Mouse (Mus musculus): ENCODE results near the gene Helz. TPM values are rescaled to one million over a fixed set of nuclear protein-coding genes. Genes with fewer than 3 reads are reported as not detected.
A peak's percentile ranks its signal among the peaks of the same experiment; 100 is the strongest.
"Not testable (repeated sequence)": the region's sequence is repeated elsewhere in the genome, so short reads cannot be mapped to it uniquely, and the experiment has no call there.

Helz gene
- polyA plus RNA-seq, 1 experiment: not detected

GRCm38 (mm10) chr11:107540339-107540738, 7.4 kb upstream of the Helz start:
- H3K4me3 ChIP-seq (ENCODE audit: insufficient read depth, low read depth, low read length): no peak overlapping the region
- H3K4me1 ChIP-seq (ENCODE audit: control insufficient read depth, insufficient read depth, low read length): no peaks in the 10 kb centered on the region
- no peak overlapping the region for H3K27ac ChIP-seq (ENCODE audit: insufficient read depth, low read depth, low read length)
- TF ChIP-seq POLR2A (IDR thresholded peaks at IDR 0.05; ENCODE audit: insufficient read depth, low read depth, low read length) (no peak), CTCF (IDR thresholded peaks at IDR 0.05; ENCODE audit: insufficient read depth, low read depth, low read length) (no peak)
- WGBS: 60% methylated on average over 1 of the region's 1 CpGs

GRCm38 (mm10) chr11:107545747-107546476, 1.8 kb upstream of the Helz start:
- H3K27ac ChIP-seq (ENCODE audit: insufficient read depth, low read depth, low read length): no peak overlapping the region
- no peak overlapping the region for H3K4me3 ChIP-seq (ENCODE audit: insufficient read depth, low read depth, low read length)
- WGBS: 36% methylated on average over 13 of the region's 13 CpGs
- TF ChIP-seq POLR2A (IDR thresholded peaks at IDR 0.05; ENCODE audit: insufficient read depth, low read depth, low read length) (no peak), CTCF (IDR thresholded peaks at IDR 0.05; ENCODE audit: insufficient read depth, low read depth, low read length) (no peak)
- H3K4me1 ChIP-seq (ENCODE audit: control insufficient read depth, insufficient read depth, low read length): peaks cover 9% of the 10 kb centered on the region

GRCm38 (mm10) chr11:107546667-107547301, 946 bp upstream of the Helz start:
- peaks cover 9% of the 10 kb centered on the region for H3K4me1 ChIP-seq (ENCODE audit: control insufficient read depth, insufficient read depth, low read length)
- WGBS: under 1% methylated on average over 37 of the region's 37 CpGs
- TF ChIP-seq POLR2A (IDR thresholded peaks at IDR 0.05; ENCODE audit: insufficient read depth, low read depth, low read length) (no peak), CTCF (IDR thresholded peaks at IDR 0.05; ENCODE audit: insufficient read depth, low read depth, low read length) (no peak)

GRCm38 (mm10) chr11:107548204-107548975, 660 bp downstream of the Helz start:
- WGBS: 5% methylated on average over 39 of the region's 39 CpGs
- TF ChIP-seq CTCF (IDR thresholded peaks at IDR 0.05; ENCODE audit: insufficient read depth, low read depth, low read length) (no peak), POLR2A (IDR thresholded peaks at IDR 0.05; ENCODE audit: insufficient read depth, low read depth, low read length) (no peak)
- Histone ChIP-seq H3K4me3 (ENCODE audit: insufficient read depth, low read depth, low read length) (peak overlapping the region; percentile 82), H3K4me1 (ENCODE audit: control insufficient read depth, insufficient read depth, low read length) (peaks cover 9% of the 10 kb centered on the region), H3K27ac (ENCODE audit: insufficient read depth, low read depth, low read length) (no peak overlapping the region)

More at GRCm38 (mm10) chr11:107546667-107547301, 946 bp upstream of the Helz start:
- H3K27ac ChIP-seq (ENCODE audit: insufficient read depth, low read depth, low read length): no peak overlapping the region
- H3K4me3 ChIP-seq (ENCODE audit: insufficient read depth, low read depth, low read length): peak overlapping the region; percentile 82

- H3K4me3 ChIP-seq (ENCODE audit: insufficient read depth, low read depth, low read length): no peak overlapping the region
- 96% methylated on average over 5 of the region's 5 CpGs for WGBS
- no peak for TF ChIP-seq CTCF (IDR thresholded peaks at IDR 0.05; ENCODE audit: insufficient read depth, low read depth, low read length)
- no peak for TF ChIP-seq POLR2A (IDR thresholded peaks at IDR 0.05; ENCODE audit: insufficient read depth, low read depth, low read length)
These were observed 12.1 kb downstream of the Helz start for GRCm38 (mm10) chr11:107559874-107560273.

GRCm38 (mm10) chr11:107567431-107567830, 19.7 kb downstream of the Helz start:
- TF ChIP-seq POLR2A (IDR thresholded peaks at IDR 0.05; ENCODE audit: insufficient read depth, low read depth, low read length) (no peak), CTCF (IDR thresholded peaks at IDR 0.05; ENCODE audit: insufficient read depth, low read depth, low read length) (no peak)
- H3K4me1 ChIP-seq (ENCODE audit: control insufficient read depth, insufficient read depth, low read length): peaks cover 3% of the 10 kb centered on the region
- WGBS: 77% methylated on average over 3 of the region's 3 CpGs
- no peak overlapping the region for H3K4me3 ChIP-seq (ENCODE audit: insufficient read depth, low read depth, low read length)
- no peak overlapping the region for H3K27ac ChIP-seq (ENCODE audit: insufficient read depth, low read depth, low read length)

More at GRCm38 (mm10) chr11:107559874-107560273, 12.1 kb downstream of the Helz start:
- H3K4me1 ChIP-seq (ENCODE audit: control insufficient read depth, insufficient read depth, low read length): no peaks in the 10 kb centered on the region
- H3K27ac ChIP-seq (ENCODE audit: insufficient read depth, low read depth, low read length): no peak overlapping the region

- WGBS: 94% methylated on average over 6 of the region's 6 CpGs
- Histone ChIP-seq H3K4me1 (ENCODE audit: control insufficient read depth, insufficient read depth, low read length) (peaks cover 11% of the 10 kb centered on the region), H3K4me3 (ENCODE audit: insufficient read depth, low read depth, low read length) (no peak overlapping the region), H3K27ac (ENCODE audit: insufficient read depth, low read depth, low read length) (no peak overlapping the region)
- TF ChIP-seq CTCF (IDR thresholded peaks at IDR 0.05; ENCODE audit: insufficient read depth, low read depth, low read length) (no peak), POLR2A (IDR thresholded peaks at IDR 0.05; ENCODE audit: insufficient read depth, low read depth, low read length) (no peak)
These were observed 20.8 kb downstream of the Helz start for GRCm38 (mm10) chr11:107568466-107568995.

- WGBS: 78% methylated on average over 8 of the region's 8 CpGs
- not testable (repeated sequence) for H3K27ac ChIP-seq (ENCODE audit: insufficient read depth, low read depth, low read length); H3K4me3 ChIP-seq (ENCODE audit: insufficient read depth, low read depth, low read length)
- peaks cover 15% of the 10 kb centered on the region for H3K4me1 ChIP-seq (ENCODE audit: control insufficient read depth, insufficient read depth, low read length)
These were observed 23.2 kb downstream of the Helz start for GRCm38 (mm10) chr11:107570891-107571290.
